Mouse (Mus musculus) intestine, embryonic 15.5 days (tissue): ENCODE data around the gene C2cd2. TPM values are rescaled to one million over a fixed set of nuclear protein-coding genes. Genes with fewer than 3 reads are reported as not detected.
"Not testable (repeated sequence)": the region's sequence is repeated elsewhere in the genome, so short reads cannot be mapped to it uniquely, and the experiment has no call there.

ENCODE experiments used
- ATAC-seq: fragments of 200-750 bp; cut with Nextera tagmentation; 2 replicates; pipeline ENCODE4 v1.8.0; 2017; ENCODE audit warnings: moderate TSS enrichment, moderate library complexity
- H3K27ac ChIP-seq: fragments of 300-500 bp; sonication (generic); 2 replicates; pipeline ENCODE4 v1.5.1; 2015; ENCODE audit warnings: mild to moderate bottlenecking, inconsistent platforms
- H3K27me3 ChIP-seq: fragments of 300-500 bp; sonication (generic); replicated peaks from 2 replicates; pipeline ENCODE4 v1.6.1; 2015; ENCODE audit warnings: inconsistent platforms
- H3K36me3 ChIP-seq: fragments of 300-500 bp; sonication (generic); 2 replicates; pipeline ENCODE4 v1.6.1; 2015; ENCODE audit warnings: inconsistent platforms
- H3K4me1 ChIP-seq: fragments of 300-500 bp; sonication (generic); replicated peaks from 2 replicates; pipeline ENCODE4 v1.6.1; 2015; ENCODE audit warnings: inconsistent platforms
- H3K4me2 ChIP-seq: fragments of 300-500 bp; sonication (generic); replicated peaks from 2 replicates; pipeline ENCODE4 v1.6.1; 2015; ENCODE audit warnings: mild to moderate bottlenecking, inconsistent platforms
- H3K4me3 ChIP-seq: fragments of 300-500 bp; sonication (generic); replicated peaks from 2 replicates; pipeline ENCODE4 v1.5.1; 2015; ENCODE audit warnings: inconsistent platforms
- H3K9ac ChIP-seq: fragments of 300-500 bp; sonication (generic); 2 replicates; pipeline ENCODE4 v1.6.1; 2015; ENCODE audit warnings: inconsistent platforms
- H3K9me3 ChIP-seq: fragments of 300-500 bp; sonication (generic); 2 replicates; pipeline ENCODE4 v1.6.1; 2016; ENCODE audit warnings: inconsistent platforms
- WGBS: fragments of 180-500 bp; shearing (Covaris S2); methylation state at CpG from one replicate; pipeline ENCODE4 v1.1.7; 2015; 5-methylcytosine and 5-hydroxymethylcytosine counted together
- polyA plus RNA-seq: library from polyadenylated mRNA; unstranded; fragments of >200 nt; fragmentation: Nextera tagmentation; extraction: Ambion mirVana; gene quantifications from 2 replicates; pipeline ENCODE4 v1.2.1, GENCODE M21; 2015

Gene C2cd2
- 15.1 and 15.8 TPM in 2 replicates for polyA plus RNA-seq

- H3K27me3 ChIP-seq = no peaks in the 10 kb centered on the region
- H3K9ac ChIP-seq = peak within 1 kb of the TSS; percentile 83
- H3K36me3 ChIP-seq = no peaks in the 10 kb centered on the region
- peak within 1 kb of the TSS; percentile 79 for H3K4me3 ChIP-seq
- H3K9me3 ChIP-seq = no peaks in the 10 kb centered on the region
- peak within 1 kb of the TSS; percentile 98 for H3K27ac ChIP-seq
- ATAC-seq = peak; percentile 99
- WGBS = under 1% methylated on average over 78 of the region's 78 CpGs
- H3K4me1 ChIP-seq = no peaks in the 10 kb centered on the region
- H3K4me2 ChIP-seq = peak within 1 kb of the TSS; percentile 70
These were observed at the start of gene C2cd2, which contains the start of gene Zbtb21 for GRCm38 (mm10) chr16:97962151-97962948. TSS of gene C2cd2 (minus strand) at chr16:97962598. TSS of gene Zbtb21 (minus strand) at chr16:97962622.

DNA sequence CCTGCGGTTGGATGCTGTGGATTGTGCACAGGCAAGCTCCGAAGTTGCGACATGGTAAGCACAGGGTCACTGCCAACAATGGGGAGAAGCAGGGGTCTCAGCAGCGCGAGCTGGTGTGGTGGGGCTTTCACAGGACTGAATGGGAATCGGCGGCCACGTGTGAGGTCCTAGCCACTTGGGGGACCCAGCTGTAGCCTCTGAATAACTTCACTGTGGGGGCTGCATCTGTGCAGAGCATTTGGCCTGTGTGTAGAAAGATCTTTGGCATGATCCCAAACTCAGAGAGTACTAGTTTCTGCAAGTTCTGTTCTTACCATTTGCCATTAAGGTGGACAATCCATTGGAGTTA lies 35.0 kb upstream of the C2cd2 start:
- 0% methylated on average over 8 of the region's 8 CpGs for WGBS
- peak; percentile 56 for ATAC-seq
- Histone ChIP-seq H3K4me2 (peak overlapping the region; percentile 70), H3K36me3 (peaks cover 10% of the 10 kb centered on the region; the same call in 1 of the 2 replicates), H3K4me3 (peak overlapping the region; percentile 57), H3K9ac (peak overlapping the region; percentile 40), H3K27ac (peak overlapping the region; percentile 93)
- not testable (repeated sequence) for H3K9me3 ChIP-seq, H3K27me3 ChIP-seq, H3K4me1 ChIP-seq

GRCm38 (mm10) chr16:97996616-97997382 lies 34.4 kb upstream of the C2cd2 start, which contains the start of gene B230307C23Rik:
TSS of gene B230307C23Rik (plus strand) at chr16:97997315.
- Histone ChIP-seq H3K4me3 (peak within 1 kb of the TSS; percentile 57), H3K27me3 (no peaks in the 10 kb centered on the region), H3K27ac (peak within 1 kb of the TSS; percentile 93), H3K4me1 (peaks cover 6% of the 10 kb centered on the region; the same call in 1 of the 2 replicates), H3K9ac (peak within 1 kb of the TSS; percentile 56), H3K36me3 (0 out of 2 replicates have a peak, but pooled peaks cover 7% of the 10 kb centered on the region), H3K4me2 (peak within 1 kb of the TSS; percentile 70), H3K9me3 (0 out of 2 replicates have a peak, but pooled peaks cover 7% of the 10 kb centered on the region)
- WGBS = 2% methylated on average over 22 of the region's 22 CpGs
- peak; percentile 99 for ATAC-seq

DNA sequence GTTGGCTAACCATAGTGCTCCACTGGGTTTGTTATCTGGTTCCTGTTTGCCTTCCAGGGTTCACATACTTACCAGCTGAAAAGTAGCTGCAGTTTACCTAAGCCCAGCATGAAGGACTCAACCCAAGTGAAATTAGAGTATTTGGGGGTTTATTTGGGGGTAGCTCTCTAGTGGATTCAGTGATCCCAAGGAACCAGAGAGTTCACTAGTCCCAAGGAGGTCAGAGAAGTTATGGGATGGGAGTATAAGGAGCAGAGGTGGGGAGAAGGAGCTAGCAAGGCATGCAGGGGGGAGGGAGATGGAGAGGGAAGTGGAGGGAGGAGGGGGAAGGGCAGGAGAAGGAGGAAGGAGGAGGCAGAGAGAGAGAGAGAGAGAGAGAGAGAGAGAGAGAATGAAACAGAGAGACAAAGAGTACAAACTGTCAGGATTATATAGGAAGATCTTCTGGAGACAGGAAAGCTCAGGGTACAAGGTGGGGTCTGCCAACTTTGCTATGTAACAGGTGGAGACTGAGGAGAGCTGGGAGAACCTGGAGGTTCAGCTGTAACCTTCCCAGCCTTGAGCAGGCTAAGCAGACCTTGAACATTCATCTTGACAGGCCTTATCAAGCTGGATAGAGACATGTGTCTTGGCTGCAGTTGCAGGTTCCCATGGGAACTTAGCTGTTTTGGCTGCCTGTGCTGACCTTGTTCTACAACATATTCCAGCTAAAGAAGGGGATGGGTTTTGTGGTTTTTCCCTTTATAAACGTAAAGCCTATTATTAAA lies 33.6 kb upstream of the C2cd2 start:
- Histone ChIP-seq H3K9me3 (0 out of 2 replicates have a peak, but pooled peaks cover 7% of the 10 kb centered on the region), H3K27ac (peak overlapping the region; percentile 93), H3K4me2 (peak overlapping the region; percentile 70), H3K27me3 (no peaks in the 10 kb centered on the region), H3K9ac (peak overlapping the region; percentile 56; the same call in 1 of the 2 replicates), H3K4me1 (peaks cover 6% of the 10 kb centered on the region; the same call in 1 of the 2 replicates), H3K4me3 (peak overlapping the region; percentile 57), H3K36me3 (0 out of 2 replicates have a peak, but pooled peaks cover 7% of the 10 kb centered on the region)
- peak; percentile 23 for ATAC-seq
- 19% methylated on average over 1 of the region's 1 CpGs for WGBS

- WGBS = 69% methylated on average over 3 of the region's 3 CpGs
- H3K4me1 ChIP-seq, H3K27ac ChIP-seq, H3K27me3 ChIP-seq, H3K4me3 ChIP-seq, H3K9me3 ChIP-seq, H3K4me2 ChIP-seq, H3K36me3 ChIP-seq, H3K9ac ChIP-seq, ATAC-seq: not testable (repeated sequence)
These were observed 30.1 kb upstream of the C2cd2 start for GRCm38 (mm10) chr16:97992477-97992876.

DNA sequence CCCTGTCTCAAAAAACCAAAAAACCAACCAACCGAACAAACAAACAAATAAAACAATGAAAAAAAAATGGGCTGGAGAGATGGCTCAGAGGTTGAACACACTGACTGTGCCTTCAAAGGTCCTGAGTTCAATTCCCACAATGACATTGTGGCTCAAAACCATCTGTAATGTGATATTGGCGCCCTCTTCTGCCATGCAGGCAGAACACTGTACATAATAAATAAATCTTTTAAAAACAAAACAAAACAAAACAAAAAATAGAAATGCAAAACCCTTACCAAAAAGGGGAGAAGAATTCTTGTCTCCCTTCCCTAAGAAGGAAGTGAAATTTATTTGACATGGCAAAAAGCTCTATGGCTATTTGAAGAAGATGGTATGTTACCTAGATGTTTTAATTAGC lies 29.1 kb upstream of the C2cd2 start:
- no peaks in the 10 kb centered on the region for H3K36me3 ChIP-seq
- no peaks in the 10 kb centered on the region for H3K4me1 ChIP-seq
- H3K27me3 ChIP-seq = no peaks in the 10 kb centered on the region
- no peak overlapping the region for H3K9ac ChIP-seq
- no peaks in the 10 kb centered on the region for H3K9me3 ChIP-seq
- no peak for ATAC-seq
- H3K27ac ChIP-seq = no peak overlapping the region
- H3K4me3 ChIP-seq = no peak overlapping the region
- no peak overlapping the region for H3K4me2 ChIP-seq
- 80% methylated on average over 2 of the region's 2 CpGs for WGBS

DNA sequence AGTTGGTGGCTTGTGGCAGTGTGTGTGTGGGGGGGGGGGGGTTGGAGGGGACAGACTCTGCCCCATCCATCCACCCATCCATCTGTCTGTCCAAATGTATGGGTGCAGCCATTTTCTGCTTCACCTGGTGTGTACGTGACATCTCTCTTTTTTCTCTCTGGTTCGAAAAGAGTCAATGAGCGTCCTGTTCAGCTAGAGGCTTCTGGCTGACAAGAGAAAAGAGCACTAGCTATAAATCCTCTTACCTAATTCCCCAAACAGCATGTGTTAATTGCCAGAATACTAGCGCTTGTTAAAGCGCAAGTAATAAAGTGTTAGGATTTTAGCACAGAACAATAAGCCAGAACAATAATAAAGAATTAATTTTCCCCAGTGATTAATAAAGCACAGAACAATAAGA lies 22.2 kb upstream of the C2cd2 start:
- Histone ChIP-seq H3K4me2 (no peak overlapping the region), H3K9me3 (no peaks in the 10 kb centered on the region), H3K27ac (no peak overlapping the region), H3K27me3 (no peaks in the 10 kb centered on the region), H3K9ac (no peak overlapping the region), H3K4me3 (no peak overlapping the region), H3K36me3 (no peaks in the 10 kb centered on the region), H3K4me1 (no peaks in the 10 kb centered on the region)
- WGBS = 69% methylated on average over 5 of the region's 5 CpGs
- ATAC-seq = no peak

DNA sequence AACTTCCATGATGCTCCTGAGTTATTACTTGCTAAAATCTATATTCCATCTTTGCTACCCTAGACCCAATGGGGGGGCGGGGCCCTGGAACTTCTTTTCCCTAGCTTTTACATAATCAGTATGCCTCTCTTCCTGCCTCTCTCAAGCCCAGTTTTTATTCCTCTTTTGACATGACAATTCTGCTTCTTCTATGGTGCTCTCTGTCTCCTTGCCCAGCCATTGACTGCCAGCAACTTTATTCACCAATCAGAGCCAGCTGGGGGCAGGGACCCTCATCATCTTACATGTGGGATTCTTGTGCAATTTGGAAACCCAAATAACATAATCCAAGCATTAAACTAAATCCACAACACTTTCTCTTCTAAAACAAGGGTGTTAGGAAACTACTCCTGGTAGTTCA lies 19.0 kb upstream of the C2cd2 start:
- Histone ChIP-seq H3K4me3 (no peak overlapping the region), H3K9me3 (no peaks in the 10 kb centered on the region), H3K27me3 (no peaks in the 10 kb centered on the region), H3K27ac (no peak overlapping the region), H3K9ac (no peak overlapping the region), H3K4me2 (no peak overlapping the region), H3K36me3 (no peaks in the 10 kb centered on the region), H3K4me1 (no peaks in the 10 kb centered on the region)
- 90% methylated on average over 1 of the region's 1 CpGs for WGBS
- no peak for ATAC-seq

DNA sequence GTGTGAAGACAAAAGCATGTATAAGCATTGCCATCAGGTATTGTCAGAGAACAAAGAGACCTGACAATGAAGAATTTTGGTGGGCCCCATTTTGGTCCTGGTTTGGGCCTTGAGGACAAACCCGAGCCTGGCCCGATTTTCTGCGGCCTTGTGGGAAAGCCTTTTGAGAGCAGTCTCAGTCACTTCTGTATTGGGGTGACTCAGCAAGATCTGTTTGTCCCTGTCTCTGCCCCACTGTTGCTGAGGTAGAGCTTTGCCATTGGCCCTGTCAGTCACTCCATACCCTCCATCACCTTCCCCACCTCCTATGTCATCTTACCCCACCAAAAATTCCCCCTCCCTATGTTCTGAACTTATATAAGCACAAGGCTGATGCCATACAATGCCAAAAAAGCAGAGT lies 15.3 kb upstream of the C2cd2 start:
- Histone ChIP-seq H3K4me1 (no peaks in the 10 kb centered on the region), H3K27ac (no peak overlapping the region), H3K27me3 (no peaks in the 10 kb centered on the region), H3K36me3 (no peaks in the 10 kb centered on the region), H3K4me3 (no peak overlapping the region), H3K4me2 (no peak overlapping the region), H3K9me3 (no peaks in the 10 kb centered on the region), H3K9ac (no peak overlapping the region)
- 91% methylated on average over 3 of the region's 3 CpGs for WGBS
- no peak for ATAC-seq

GRCm38 (mm10) chr16:97977277-97977676 lies 14.9 kb upstream of the C2cd2 start:
- Histone ChIP-seq H3K27ac (no peak overlapping the region), H3K4me3 (no peak overlapping the region), H3K4me1 (no peaks in the 10 kb centered on the region), H3K27me3 (no peaks in the 10 kb centered on the region), H3K4me2 (no peak overlapping the region), H3K9me3 (no peaks in the 10 kb centered on the region), H3K9ac (no peak overlapping the region), H3K36me3 (no peaks in the 10 kb centered on the region)
- 43% methylated on average over 1 of the region's 1 CpGs for WGBS
- no peak for ATAC-seq

- ATAC-seq = no peak
- WGBS = 84% methylated on average over 3 of the region's 3 CpGs
- Histone ChIP-seq H3K36me3 (no peaks in the 10 kb centered on the region), H3K27ac (no peak overlapping the region), H3K9ac (no peak overlapping the region), H3K9me3 (no peaks in the 10 kb centered on the region), H3K4me2 (no peak overlapping the region), H3K4me1 (no peaks in the 10 kb centered on the region), H3K27me3 (no peaks in the 10 kb centered on the region), H3K4me3 (no peak overlapping the region)
These were observed 1.6 kb upstream of the C2cd2 start for GRCm38 (mm10) chr16:97963956-97964540.
